Mouse (Mus musculus) limb, embryonic 14.5 days (tissue): Measurements from ENCODE around the gene Celf2. TPM values are rescaled to one million over a fixed set of nuclear protein-coding genes. Genes with fewer than 3 reads are reported as not detected.

Source experiments
- ATAC-seq: fragments of 200-750 bp; cut with Nextera tagmentation; 2 replicates; pipeline ENCODE4 v1.8.0; 2017; ENCODE audit warnings: low read depth, moderate number of reproducible peaks, moderate TSS enrichment; ENCODE audit not compliant: low FRiP score
- DNase-seq: peaks from one replicate; pipeline ENCODE4 v3.0.0-alpha.2; 2015; ENCODE audit warnings: low spot score
- H3K27ac ChIP-seq: fragments of 300-500 bp; sonication (generic); replicated peaks from 2 replicates; pipeline ENCODE4 v1.5.1; 2014; ENCODE audit warnings: low read depth, mild to moderate bottlenecking, low read length, moderate library complexity, mixed read lengths
- H3K27me3 ChIP-seq: fragments of 300-500 bp; sonication (generic); 2 replicates; pipeline ENCODE4 v1.6.1; 2014; ENCODE audit warnings: low read length, mixed read lengths; ENCODE audit not compliant: control insufficient read depth, insufficient read depth
- H3K36me3 ChIP-seq: fragments of 300-500 bp; sonication (generic); 2 replicates; pipeline ENCODE4 v1.6.1; 2014; ENCODE audit warnings: mild to moderate bottlenecking, low read length, moderate library complexity, mixed read lengths; ENCODE audit not compliant: control insufficient read depth, insufficient read depth
- H3K4me1 ChIP-seq: fragments of 300-500 bp; sonication (generic); 2 replicates; pipeline ENCODE4 v1.6.1; 2014; ENCODE audit warnings: antibody characterized with exemption, low read length, mixed read lengths; ENCODE audit not compliant: control insufficient read depth, insufficient read depth
- H3K4me2 ChIP-seq: fragments of 300-500 bp; sonication (generic); replicated peaks from 2 replicates; pipeline ENCODE4 v1.6.1; 2014; ENCODE audit warnings: low read depth, mild to moderate bottlenecking, low read length, moderate library complexity; ENCODE audit not compliant: severe bottlenecking
- H3K4me3 ChIP-seq: fragments of 300-500 bp; sonication (generic); replicated peaks from 2 replicates; pipeline ENCODE4 v1.5.1; 2014; ENCODE audit warnings: low read length
- H3K9ac ChIP-seq: fragments of 300-500 bp; sonication (generic); 2 replicates; pipeline ENCODE4 v1.6.1; 2014; ENCODE audit warnings: mild to moderate bottlenecking, low read depth, low read length, moderate library complexity; ENCODE audit not compliant: severe bottlenecking
- H3K9me3 ChIP-seq: fragments of 300-500 bp; sonication (generic); 2 replicates; pipeline ENCODE4 v1.6.1; 2016; ENCODE audit warnings: low read length; ENCODE audit not compliant: control insufficient read depth
- POLR2A ChIP-seq: fragments of 200-500 bp; IDR thresholded peaks from 2 replicates; pipeline ENCODE4 v1.8.0; 2012; ENCODE audit warnings: inconsistent platforms, mild to moderate bottlenecking, moderate library complexity, borderline replicate concordance; ENCODE audit not compliant: insufficient read depth, insufficient read length; ENCODE audit errors: extremely low read depth
- WGBS: fragments of 180-500 bp; shearing (Covaris S2); extraction: QIAGEN DNeasy Blood & Tissue Kit; methylation state at CpG from one replicate; pipeline ENCODE4 v1.1.7; 2014; 5-methylcytosine and 5-hydroxymethylcytosine counted together
- polyA plus RNA-seq, 2 experiments: library from polyadenylated mRNA; depleted of rRNA in 1 of 2; stranded (reverse) in 1 of 2; unstranded in 1 of 2; fragments of >200 nt; fragmentation: Nextera tagmentation in 1 of 2; extraction: Ambion mirVana in 1 of 2; gene quantifications; 2 replicates each; pipeline versions ENCODE4 v1.2.1 to v1.2.3; 2012 to 2014

Gene Celf2
- polyA plus RNA-seq, 2 experiments, result 55.3 to 75.1 TPM

DNA sequence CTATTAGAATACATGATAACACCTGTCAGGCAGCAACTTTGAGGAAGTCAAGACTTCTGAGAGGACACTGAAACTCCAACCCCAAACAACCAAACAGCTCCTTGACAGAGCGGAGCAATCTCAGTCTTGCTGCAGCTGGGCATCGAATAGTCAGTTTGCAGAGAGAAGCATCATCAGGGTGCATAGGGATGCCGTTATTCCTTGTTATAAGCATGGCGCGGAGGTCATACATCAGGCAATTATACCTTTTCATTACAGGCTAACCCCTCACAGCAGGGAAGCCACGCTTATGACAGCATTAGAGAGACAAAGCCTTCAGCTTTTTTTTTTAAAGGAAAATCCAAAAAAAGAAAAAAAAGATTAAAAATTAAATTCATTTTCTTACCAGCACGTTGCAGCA, 113.9 kb downstream of the Celf2 start:
- H3K4me1 ChIP-seq, result no peaks in the 10 kb centered on the region
- H3K27ac ChIP-seq, result no peak overlapping the region
- DNase-seq, result no peak
- ATAC-seq, result no peak
- peak overlapping the region; percentile 14; the same call in 1 of the 2 replicates for H3K4me3 ChIP-seq
- no peaks in the 10 kb centered on the region for H3K9me3 ChIP-seq
- H3K36me3 ChIP-seq, result no peaks in the 10 kb centered on the region
- TF ChIP-seq POLR2A, result no peak
- H3K27me3 ChIP-seq, result no peaks in the 10 kb centered on the region
- 44% methylated on average over 7 of the region's 7 CpGs for WGBS
- no peak overlapping the region for H3K9ac ChIP-seq
- peak overlapping the region; percentile 38 for H3K4me2 ChIP-seq

DNA sequence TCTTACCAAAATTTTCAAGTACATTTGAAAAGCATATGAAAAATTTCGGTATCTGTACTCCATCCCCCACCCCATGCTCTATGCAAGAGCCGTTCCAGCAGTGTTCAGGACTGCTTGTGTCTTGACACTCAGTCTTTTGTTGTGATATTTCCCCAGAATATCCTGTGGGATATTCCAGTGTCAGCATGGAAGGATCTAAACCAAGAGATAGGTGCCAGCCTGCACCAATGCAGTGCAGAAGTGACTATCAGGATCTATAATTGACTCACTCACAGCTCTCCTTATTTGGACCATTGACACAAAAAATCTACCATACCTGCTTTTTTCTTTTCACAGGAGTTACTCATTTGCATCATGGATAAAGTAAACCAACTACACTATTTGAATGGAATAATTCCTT, 116.9 kb downstream of the Celf2 start:
- ATAC-seq (no peak), DNase-seq (no peak)
- Histone ChIP-seq H3K9me3 (no peaks in the 10 kb centered on the region), H3K9ac (no peak overlapping the region), H3K27ac (no peak overlapping the region), H3K4me3 (no peak overlapping the region), H3K36me3 (no peaks in the 10 kb centered on the region), H3K4me2 (no peak overlapping the region), H3K27me3 (no peaks in the 10 kb centered on the region), H3K4me1 (no peaks in the 10 kb centered on the region)
- TF ChIP-seq POLR2A, result no peak
- WGBS, result 86% methylated on average over 2 of the region's 2 CpGs

GRCm38 (mm10) chr2:7389264-7389663, 120.1 kb downstream of the Celf2 start:
- no peaks in the 10 kb centered on the region for H3K4me1 ChIP-seq

DNA sequence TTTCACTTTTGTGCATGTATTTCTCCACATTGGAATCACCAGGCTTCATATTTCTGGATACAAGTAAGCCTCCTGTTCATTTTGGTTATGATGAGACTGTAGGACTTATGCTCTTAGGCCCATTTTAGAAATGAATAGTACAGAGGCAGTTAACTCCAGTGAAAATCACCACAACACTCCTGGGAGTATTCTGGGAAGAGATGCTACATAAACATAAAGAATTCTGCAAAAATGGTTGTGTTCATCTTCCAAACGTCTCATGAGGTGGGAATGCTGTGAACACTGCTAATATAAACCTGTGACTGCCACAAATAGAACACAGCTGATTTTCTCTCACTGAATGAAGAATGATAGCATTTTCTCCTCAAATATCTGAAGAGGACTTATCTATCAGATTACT, 130.6 kb downstream of the Celf2 start:
- WGBS, result 51% methylated on average over 1 of the region's 1 CpGs
- DNase-seq, result no peak

More at GRCm38 (mm10) chr2:7389264-7389663, 120.1 kb downstream of the Celf2 start:
- Histone ChIP-seq H3K4me3 (no peak overlapping the region), H3K27me3 (no peaks in the 10 kb centered on the region), H3K9me3 (no peaks in the 10 kb centered on the region), H3K4me2 (no peak overlapping the region), H3K9ac (no peak overlapping the region), H3K36me3 (no peaks in the 10 kb centered on the region), H3K27ac (no peak overlapping the region)
- DNase-seq, result no peak
- no peak for ATAC-seq
- no peak for TF ChIP-seq POLR2A
- 84% methylated on average over 5 of the region's 5 CpGs for WGBS

GRCm38 (mm10) chr2:7377878-7378277, 131.5 kb downstream of the Celf2 start:
- TF ChIP-seq POLR2A, result no peak
- Histone ChIP-seq H3K4me2 (no peak overlapping the region), H3K27ac (no peak overlapping the region), H3K36me3 (no peaks in the 10 kb centered on the region), H3K9me3 (no peaks in the 10 kb centered on the region), H3K9ac (no peak overlapping the region), H3K4me3 (no peak overlapping the region), H3K27me3 (no peaks in the 10 kb centered on the region), H3K4me1 (no peaks in the 10 kb centered on the region)
- WGBS, result 88% methylated on average over 1 of the region's 1 CpGs
- no peak for ATAC-seq
- DNase-seq, result no peak

More for the DNA sequence above, 130.6 kb downstream of the Celf2 start:
- Histone ChIP-seq H3K27ac (no peak overlapping the region), H3K4me2 (no peak overlapping the region), H3K4me3 (no peak overlapping the region), H3K27me3 (no peaks in the 10 kb centered on the region), H3K9ac (no peak overlapping the region), H3K4me1 (no peaks in the 10 kb centered on the region), H3K36me3 (no peaks in the 10 kb centered on the region), H3K9me3 (no peaks in the 10 kb centered on the region)
- TF ChIP-seq POLR2A, result no peak
- no peak for ATAC-seq

DNA sequence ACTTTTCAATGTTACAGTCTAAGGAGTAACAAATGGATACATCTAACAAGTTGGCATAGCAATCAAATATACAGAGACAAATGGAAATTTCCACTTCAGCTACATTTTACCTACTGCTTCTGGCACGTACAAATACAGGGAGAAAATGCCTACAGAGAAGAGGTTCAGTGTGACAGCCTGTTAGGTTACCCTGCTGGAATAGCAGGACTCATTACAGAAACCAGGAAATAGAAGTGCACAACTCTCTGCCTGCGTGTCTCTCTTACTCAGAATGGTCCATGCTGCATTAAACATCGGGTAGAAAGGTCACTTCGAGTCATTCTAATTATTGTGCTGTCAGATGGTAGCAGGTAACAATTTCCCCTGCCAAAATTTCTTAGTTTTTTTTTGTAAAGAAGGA, 141.6 kb downstream of the Celf2 start:
- Histone ChIP-seq H3K4me3 (no peak overlapping the region), H3K27me3 (no peaks in the 10 kb centered on the region), H3K4me1 (no peaks in the 10 kb centered on the region), H3K4me2 (no peak overlapping the region), H3K9me3 (no peaks in the 10 kb centered on the region), H3K9ac (no peak overlapping the region), H3K27ac (no peak overlapping the region), H3K36me3 (no peaks in the 10 kb centered on the region)
- TF ChIP-seq POLR2A, result no peak
- ATAC-seq (no peak), DNase-seq (no peak)
- WGBS, result 78% methylated on average over 4 of the region's 4 CpGs
